In genomic region chr1:87111719-87112354, GRCm38 (mm10) we compare ENCODE assay signal across 9 mouse cellular contexts. TPM values are rescaled to one million over a fixed set of nuclear protein-coding genes. Genes with fewer than 3 reads are reported as not detected.
A peak's percentile ranks its signal among the peaks of the same experiment; 100 is the strongest.
DNase-seq lines count a peak whose midpoint lies in the region; ATAC-seq and TF ChIP-seq lines count a peak whose summit lies in the region.
"Had no signal": no experiment of that assay in that cellular context is flagged by ENCODE, and none has a peak within 500 bp of the region (broad histone marks: within the 10 kb centered on the region; RNA-seq: fewer than 3 reads in every experiment).

No protein-coding gene starts in this region.

- no peak for TF ChIP-seq POLR2A in heart, adult 2 months (IDR thresholded peaks at IDR 0.05; ENCODE audit: insufficient read depth, low read depth, low read length)
- TF ChIP-seq POLR2A in brain, embryonic 14.5 days (IDR thresholded peaks at IDR 0.05; ENCODE audit: borderline replicate concordance, extremely low read depth, insufficient read depth, insufficient read length, poor library complexity, severe bottlenecking), result no peak
- no peak for TF ChIP-seq POLR2A in lung, adult 2 months (IDR thresholded peaks at IDR 0.05; ENCODE audit: borderline replicate concordance, extremely low read depth, low read depth, low read length)

- no peaks in the 10 kb centered on the region for H3K79me2 ChIP-seq in heart, adult 2 months (replicated peaks; ENCODE audit: control insufficient read depth, insufficient read depth, low read length)

- ATAC-seq in heart, embryonic 11.5 days (replicated peaks; ENCODE audit: insufficient number of reproducible peaks, low FRiP score, low TSS enrichment), result no peak

- no peaks in the 10 kb centered on the region for H3K9me3 ChIP-seq in heart, embryonic 11.5 days (replicated peaks; ENCODE audit: control insufficient read depth, low read length)

- no peaks in the 10 kb centered on the region for H3K27me3 ChIP-seq in heart, adult 2 months (ENCODE audit: control insufficient read depth, insufficient read depth, low read length)
- no peaks in the 10 kb centered on the region for H3K27me3 ChIP-seq in heart, embryonic 11.5 days (ENCODE audit: control insufficient read depth, insufficient read depth, low read length)

- WGBS in heart, adult 2 months, result 45% methylated on average over 9 of the region's 9 CpGs
- 36% methylated on average over 9 of the region's 9 CpGs for WGBS in heart, embryonic 11.5 days (ENCODE audit: insufficient replicate concordance)
- WGBS in lung, adult 2 months, result 38% methylated on average over 9 of the region's 9 CpGs

- H3K4me2 ChIP-seq in heart, embryonic 11.5 days, result no peak overlapping the region

- intact Hi-C loops in heart, adult 2 months (cut with DNase I), result no loop called here

- H3K36me3 ChIP-seq in heart, adult 2 months (ENCODE audit: control insufficient read depth, insufficient read depth, low read length), result no peaks in the 10 kb centered on the region
- no peaks in the 10 kb centered on the region for H3K36me3 ChIP-seq in heart, embryonic 11.5 days (ENCODE audit: control insufficient read depth, insufficient read depth, low read length)

- no peaks in the 10 kb centered on the region for H3K4me1 ChIP-seq in heart, adult 2 months (ENCODE audit: control insufficient read depth, insufficient read depth, low read length)
- no peaks in the 10 kb centered on the region for H3K4me1 ChIP-seq in heart, embryonic 11.5 days (ENCODE audit: control insufficient read depth, insufficient read depth, low read length)
- H3K4me1 ChIP-seq in lung, adult 2 months (ENCODE audit: control insufficient read depth, insufficient read depth, low read length), result no peaks in the 10 kb centered on the region

- no peak overlapping the region for H3K9ac ChIP-seq in heart, adult 2 months (ENCODE audit: low read depth, low read length)
- no peak overlapping the region for H3K9ac ChIP-seq in heart, embryonic 11.5 days (ENCODE audit: low read depth, low read length)

- TF ChIP-seq EP300 in heart, adult 2 months (IDR thresholded peaks at IDR 0.05; ENCODE audit: insufficient read depth, low read depth, low read length), result no peak

- no peak for DNase-seq in heart, adult 2 months
- DNase-seq in right cerebral cortex, postnatal 14 days, result peak; percentile 24
- no peak for DNase-seq in right cerebral cortex, adult 18-20 months
- peak; percentile 2 for DNase-seq in brain, embryonic 14.5 days (ENCODE audit: low read depth)
- DNase-seq in lung, adult 2 months, result peak; percentile 21
- DNase-seq in spleen, postnatal 4 days (ENCODE audit: low spot score in 2 of 2), result no peak
- DNase-seq in natural killer cell, adult 2 months (ENCODE audit: low spot score in 2 of 2), result no peak

- H3K27ac ChIP-seq in heart, adult 2 months, result no peak overlapping the region
- no peak overlapping the region for H3K27ac ChIP-seq in heart, embryonic 11.5 days (ENCODE audit: low read depth, low read length)

- no peak overlapping the region for H3K4me3 ChIP-seq in heart, adult 2 months
- no peak overlapping the region for H3K4me3 ChIP-seq in heart, embryonic 11.5 days (ENCODE audit: low read depth, low read length)
- H3K4me3 ChIP-seq in lung, adult 2 months (replicated peaks; ENCODE audit: extremely low read depth, low read depth, low read length), result no peak overlapping the region

- TF ChIP-seq CTCF in heart, adult 2 months (IDR thresholded peaks at IDR 0.05), result peak; percentile 49
- TF ChIP-seq CTCF in brain, embryonic 14.5 days (IDR thresholded peaks at IDR 0.05; ENCODE audit: borderline replicate concordance, extremely low read depth, insufficient read depth, insufficient read length), result peak; percentile 45; the same call in 1 of the 2 replicates
- TF ChIP-seq CTCF in lung, adult 2 months (IDR thresholded peaks at IDR 0.05; ENCODE audit: insufficient read depth, low read length), result 0 out of 2 replicates have a peak, but pooled peaks have one; percentile 33

RNA-seq across cellular contexts. Expression of gene Alpi, which starts 10.4 kb away (rescaled TPM):
- total RNA-seq in heart, adult 2 months (2021), result not detected
- 0.06 TPM in 1 of 2 replicates, not detected in the other for polyA plus RNA-seq in heart, adult 2 months (2012; rRNA removed)
- polyA plus RNA-seq in heart, embryonic 11.5 days (2014; fragmentation: Nextera tagmentation; extraction: Ambion mirVana), result not detected in 2 replicates
- polyA plus RNA-seq in brain, embryonic 14.5 days (2012; rRNA removed), result 0.06 TPM in 1 of 2 replicates, not detected in the other
- polyA plus RNA-seq in lung, adult 2 months (2012; rRNA removed), result 0.42 TPM in 1 of 2 replicates, not detected in the other
- total RNA-seq: hematopoietic stem cell, adult 5-6 weeks had no signal

RNA-seq across cellular contexts. Expression of gene Akp3, which starts 12.9 kb away (rescaled TPM):
- total RNA-seq in heart, adult 2 months (2021), result not detected
- 0.06 TPM in 1 of 2 replicates, not detected in the other for polyA plus RNA-seq in heart, adult 2 months (2012; rRNA removed)
- not detected in 2 replicates for polyA plus RNA-seq in heart, embryonic 11.5 days (2014; fragmentation: Nextera tagmentation; extraction: Ambion mirVana)
- polyA plus RNA-seq in brain, embryonic 14.5 days (2012; rRNA removed), result 0.05 TPM in 1 of 2 replicates, not detected in the other
- 0.06 TPM in 1 of 2 replicates, not detected in the other for polyA plus RNA-seq in lung, adult 2 months (2012; rRNA removed)
- total RNA-seq: hematopoietic stem cell, adult 5-6 weeks had no signal

RNA-seq across cellular contexts. Expression of gene Alppl2, which starts 22.1 kb away (rescaled TPM):
- total RNA-seq in heart, adult 2 months (2021), result not detected
- polyA plus RNA-seq in heart, adult 2 months (2012; rRNA removed), result not detected in 2 replicates
- polyA plus RNA-seq in heart, embryonic 11.5 days (2014; fragmentation: Nextera tagmentation; extraction: Ambion mirVana), result not detected in 2 replicates
- not detected in 2 replicates for polyA plus RNA-seq in brain, embryonic 14.5 days (2012; rRNA removed)
- polyA plus RNA-seq in lung, adult 2 months (2012; rRNA removed), result 0.07 TPM in 1 of 2 replicates, not detected in the other
- total RNA-seq: hematopoietic stem cell, adult 5-6 weeks had no signal

RNA-seq across cellular contexts. Expression of gene Ecel1, which starts 44.5 kb away (rescaled TPM):
- not detected for total RNA-seq in heart, adult 2 months (2021)
- polyA plus RNA-seq in heart, adult 2 months (2012; rRNA removed), result 0.09 and 0.31 TPM in 2 replicates
- not detected in 2 replicates for polyA plus RNA-seq in heart, embryonic 11.5 days (2014; fragmentation: Nextera tagmentation; extraction: Ambion mirVana)
- 49.0 and 57.3 TPM in 2 replicates for polyA plus RNA-seq in brain, embryonic 14.5 days (2012; rRNA removed)
- polyA plus RNA-seq in lung, adult 2 months (2012; rRNA removed), result not detected in 2 replicates
- total RNA-seq: hematopoietic stem cell, adult 5-6 weeks had no signal

Comparison
In these comparisons a context has a peak if more than half of its experiments do, and no peak if none do; other contexts are left out.
1. DNase-seq: peak in right cerebral cortex, postnatal 14 days (single experiment), brain, embryonic 14.5 days (single experiment) and lung, adult 2 months (single experiment); none in heart, adult 2 months (0 of 2), right cerebral cortex, adult 18-20 months (single experiment), spleen, postnatal 4 days (0 of 2) and natural killer cell, adult 2 months (0 of 2).
2. Peak in every context shown above with its lines, with median percentiles within 50 percentile points of each other: CTCF ChIP-seq.